Mouse (Mus musculus) liver, postnatal 0 days (tissue): ENCODE data around the gene Nisch. TPM values are rescaled to one million over a fixed set of nuclear protein-coding genes. Genes with fewer than 3 reads are reported as not detected.

Experiments used
- ATAC-seq: fragments of 200-750 bp; cut with Nextera tagmentation; 2 replicates; pipeline ENCODE4 v1.8.0; 2017; ENCODE audit warnings: mild to moderate bottlenecking, moderate library complexity
- DNase-seq: peaks from one replicate; pipeline ENCODE4 v3.0.0-alpha.2; 2016
- H3K27ac ChIP-seq: fragments of 300-500 bp; sonication (generic); 2 replicates; pipeline ENCODE4 v1.5.1; 2014; ENCODE audit warnings: antibody characterized with exemption, moderate library complexity, mild to moderate bottlenecking, low read depth
- H3K27me3 ChIP-seq: fragments of 300-500 bp; sonication (generic); 2 replicates; pipeline ENCODE4 v1.6.1; 2014; ENCODE audit warnings: low read length, control low read depth, mixed read lengths; ENCODE audit not compliant: insufficient read depth
- H3K36me3 ChIP-seq: fragments of 300-500 bp; sonication (generic); replicated peaks from 2 replicates; pipeline ENCODE4 v1.6.1; 2014; ENCODE audit warnings: mild to moderate bottlenecking, control low read depth, low read length, moderate library complexity, mixed read lengths; ENCODE audit not compliant: insufficient read depth
- H3K4me1 ChIP-seq: fragments of 300-500 bp; sonication (generic); 2 replicates; pipeline ENCODE4 v1.6.1; 2014; ENCODE audit warnings: antibody characterized with exemption, mild to moderate bottlenecking, control low read depth; ENCODE audit not compliant: insufficient read depth
- H3K4me2 ChIP-seq: fragments of 300-500 bp; sonication (generic); 2 replicates; pipeline ENCODE4 v1.6.1; 2014; ENCODE audit warnings: low read depth, mild to moderate bottlenecking, low read length, moderate library complexity, mixed read lengths
- H3K4me3 ChIP-seq: fragments of 300-500 bp; sonication (generic); 2 replicates; pipeline ENCODE4 v1.5.1; 2014; ENCODE audit warnings: low read depth, low read length
- H3K9ac ChIP-seq: fragments of 300-500 bp; sonication (generic); replicated peaks from 2 replicates; pipeline ENCODE4 v1.6.1; 2014; ENCODE audit warnings: mild to moderate bottlenecking, moderate library complexity
- H3K9me3 ChIP-seq: fragments of 300-500 bp; sonication (generic); 2 replicates; pipeline ENCODE4 v1.6.1; 2016; ENCODE audit warnings: mild to moderate bottlenecking, control low read depth, low read length, mixed read lengths
- CTCF ChIP-seq: sonication (generic); IDR thresholded peaks from 2 replicates; pipeline ENCODE4 v1.5.1; 2016; ENCODE audit warnings: antibody characterized with exemption, low read depth
- EP300 ChIP-seq: IDR thresholded peaks from 2 replicates; pipeline ENCODE4 v1.6.1; 2016; ENCODE audit warnings: antibody characterized with exemption, low read depth, mild to moderate bottlenecking
- WGBS: fragments of 180-500 bp; shearing (Covaris S2); extraction: QIAGEN DNeasy Blood & Tissue Kit; methylation state at CpG from one replicate; pipeline ENCODE4 v1.1.7; 2014; ENCODE audit not compliant: insufficient replicate concordance; 5-methylcytosine and 5-hydroxymethylcytosine counted together
- polyA plus RNA-seq: library from polyadenylated mRNA; unstranded; fragments of >200 nt; fragmentation: Nextera tagmentation; extraction: Ambion mirVana; gene quantifications from 2 replicates; pipeline ENCODE4 v1.2.1, GENCODE M21; 2015

Nisch gene
- polyA plus RNA-seq, 1 experiment from 2014 or later, result 65.0 TPM

GRCm38 (mm10) chr14:31134015-31135000, 82.4 kb downstream of the Nisch start:
- ATAC-seq (no peak), DNase-seq (peak; percentile 14)
- H3K9me3 ChIP-seq, result no peaks in the 10 kb centered on the region
- H3K4me1 ChIP-seq, result peaks cover 34% of the 10 kb centered on the region
- H3K27me3 ChIP-seq, result no peaks in the 10 kb centered on the region
- H3K9ac ChIP-seq, result no peak overlapping the region
- no peak overlapping the region for H3K4me2 ChIP-seq
- no peak overlapping the region for H3K27ac ChIP-seq
- no peak for TF ChIP-seq EP300
- TF ChIP-seq CTCF, result no peak
- peaks cover 34% of the 10 kb centered on the region for H3K36me3 ChIP-seq
- WGBS, result 82% methylated on average over 25 of the region's 25 CpGs
- H3K4me3 ChIP-seq, result no peak overlapping the region

GRCm38 (mm10) chr14:31133023-31133665, 83.6 kb downstream of the Nisch start:
- Histone ChIP-seq H3K9ac (peak overlapping the region; percentile 17; the same call in 1 of the 2 replicates), H3K4me2 (peak overlapping the region; percentile 87), H3K36me3 (peaks cover 22% of the 10 kb centered on the region), H3K27me3 (no peaks in the 10 kb centered on the region), H3K4me1 (peaks cover 37% of the 10 kb centered on the region), H3K9me3 (no peaks in the 10 kb centered on the region), H3K4me3 (no peak overlapping the region), H3K27ac (peak overlapping the region; percentile 85)
- 48% methylated on average over 11 of the region's 11 CpGs for WGBS
- DNase-seq (peak; percentile 58), ATAC-seq (peak; percentile 26)
- TF ChIP-seq EP300 (no peak), CTCF (no peak)

- H3K4me1 ChIP-seq, result peaks cover 39% of the 10 kb centered on the region
- TF ChIP-seq EP300, result no peak
- TF ChIP-seq CTCF, result no peak
- WGBS, result 73% methylated on average over 7 of the region's 7 CpGs
- peak overlapping the region; percentile 64; the same call in 1 of the 2 replicates for H3K4me3 ChIP-seq
- H3K36me3 ChIP-seq, result peaks cover 20% of the 10 kb centered on the region
- peak overlapping the region; percentile 87 for H3K4me2 ChIP-seq
- ATAC-seq (no peak), DNase-seq (peak; percentile 34)
- H3K9ac ChIP-seq, result peak overlapping the region; percentile 82
- H3K27ac ChIP-seq, result peak overlapping the region; percentile 85
- no peaks in the 10 kb centered on the region for H3K9me3 ChIP-seq
- H3K27me3 ChIP-seq, result no peaks in the 10 kb centered on the region
These were observed 84.2 kb downstream of the Nisch start for GRCm38 (mm10) chr14:31132491-31132975.

GRCm38 (mm10) chr14:31132031-31132430, 84.7 kb downstream of the Nisch start:
- H3K4me1 ChIP-seq, result peaks cover 44% of the 10 kb centered on the region
- peak overlapping the region; percentile 64 for H3K4me3 ChIP-seq
- peak; percentile 59 for DNase-seq
- H3K27me3 ChIP-seq, result no peaks in the 10 kb centered on the region
- H3K4me2 ChIP-seq, result peak overlapping the region; percentile 87
- no peaks in the 10 kb centered on the region for H3K9me3 ChIP-seq
- peak overlapping the region; percentile 82 for H3K9ac ChIP-seq
- no peak for ATAC-seq
- no peak for TF ChIP-seq CTCF
- no peak for TF ChIP-seq EP300
- peak overlapping the region; percentile 85 for H3K27ac ChIP-seq
- WGBS, result 14% methylated on average over 6 of the region's 6 CpGs
- peaks cover 18% of the 10 kb centered on the region for H3K36me3 ChIP-seq

- H3K4me3 ChIP-seq, result peak overlapping the region; percentile 64
- peak overlapping the region; percentile 87 for H3K4me2 ChIP-seq
- H3K9me3 ChIP-seq, result no peaks in the 10 kb centered on the region
- no peak for TF ChIP-seq EP300
- no peak for TF ChIP-seq CTCF
- H3K9ac ChIP-seq, result peak overlapping the region; percentile 82
- H3K4me1 ChIP-seq, result peaks cover 50% of the 10 kb centered on the region
- H3K27me3 ChIP-seq, result no peaks in the 10 kb centered on the region
- peak overlapping the region; percentile 35; the same call in 1 of the 2 replicates for H3K27ac ChIP-seq
- peak; percentile 46 for DNase-seq
- ATAC-seq, result peak; percentile 1
- under 1% methylated on average over 43 of the region's 43 CpGs for WGBS
- peaks cover 12% of the 10 kb centered on the region; the same call in 1 of the 2 replicates for H3K36me3 ChIP-seq
These were observed 85.4 kb downstream of the Nisch start for GRCm38 (mm10) chr14:31131272-31131821.
